Mouse (Mus musculus) hindbrain, embryonic 11.5 days (tissue): ENCODE measurements around the gene Smpd3. TPM values are rescaled to one million over a fixed set of nuclear protein-coding genes. Genes with fewer than 3 reads are reported as not detected.

ENCODE experiments used
- ATAC-seq: fragments of 200-750 bp; cut with Nextera tagmentation; 2 replicates; pipeline ENCODE4 v1.8.0; 2017; ENCODE audit warnings: mild to moderate bottlenecking, moderate TSS enrichment, moderate library complexity; ENCODE audit not compliant: low FRiP score
- DNase-seq: peaks from one replicate; pipeline ENCODE4 v3.0.0-alpha.2; 2015; ENCODE audit warnings: low spot score
- H3K27ac ChIP-seq: fragments of 300-500 bp; sonication (generic); 2 replicates; pipeline ENCODE4 v1.5.1; 2014; ENCODE audit warnings: mild to moderate bottlenecking, low read depth, low read length
- H3K27me3 ChIP-seq: fragments of 300-500 bp; sonication (generic); 2 replicates; pipeline ENCODE4 v1.6.1; 2014; ENCODE audit warnings: mild to moderate bottlenecking, low read length, moderate library complexity, mixed read lengths; ENCODE audit not compliant: control insufficient read depth, insufficient read depth
- H3K36me3 ChIP-seq: fragments of 300-500 bp; sonication (generic); 2 replicates; pipeline ENCODE4 v1.6.1; 2014; ENCODE audit warnings: mild to moderate bottlenecking, low read length, moderate library complexity, mixed read lengths; ENCODE audit not compliant: control insufficient read depth, insufficient read depth
- H3K4me1 ChIP-seq: fragments of 300-500 bp; sonication (generic); replicated peaks from 2 replicates; pipeline ENCODE4 v1.6.1; 2014; ENCODE audit warnings: low read length, mixed read lengths; ENCODE audit not compliant: control insufficient read depth, insufficient read depth
- H3K4me2 ChIP-seq: fragments of 300-500 bp; sonication (generic); replicated peaks from 2 replicates; pipeline ENCODE4 v1.6.1; 2014; ENCODE audit warnings: mild to moderate bottlenecking, low read depth, low read length
- H3K4me3 ChIP-seq: fragments of 300-500 bp; sonication (generic); 2 replicates; pipeline ENCODE4 v1.5.1; 2014; ENCODE audit warnings: low read depth, low read length
- H3K9ac ChIP-seq: fragments of 300-500 bp; sonication (generic); 2 replicates; pipeline ENCODE4 v1.6.1; 2014; ENCODE audit warnings: low read depth, low read length
- H3K9me3 ChIP-seq: fragments of 300-500 bp; sonication (generic); 2 replicates; pipeline ENCODE4 v1.6.1; 2016; ENCODE audit warnings: low read length; ENCODE audit not compliant: control insufficient read depth
- WGBS: fragments of 180-500 bp; shearing (Covaris S2); extraction: QIAGEN DNeasy Blood & Tissue Kit; methylation state at CpG from one replicate; pipeline ENCODE4 v1.1.7; 2014; 5-methylcytosine and 5-hydroxymethylcytosine counted together
- polyA plus RNA-seq: library from polyadenylated mRNA; unstranded; fragments of >200 nt; fragmentation: Nextera tagmentation; extraction: Ambion mirVana; gene quantifications from 2 replicates; pipeline ENCODE4 v1.2.1, GENCODE M21; 2014

The Smpd3 gene
- polyA plus RNA-seq, 1 experiment from 2014 or later: 10.4 TPM

- no peak overlapping the region for H3K4me2 ChIP-seq
- 0 out of 2 replicates have a peak, but pooled peaks cover 2% of the 10 kb centered on the region for H3K4me1 ChIP-seq
- WGBS: 96% methylated on average over 3 of the region's 3 CpGs
- DNase-seq: no peak
- 0 out of 2 replicates have a peak, but pooled peaks cover 5% of the 10 kb centered on the region for H3K36me3 ChIP-seq
- H3K27me3 ChIP-seq: no peaks in the 10 kb centered on the region
- no peaks in the 10 kb centered on the region for H3K9me3 ChIP-seq
- no peak overlapping the region for H3K9ac ChIP-seq
- no peak overlapping the region for H3K27ac ChIP-seq
- no peak for ATAC-seq
- no peak overlapping the region for H3K4me3 ChIP-seq
These were observed 123.8 kb downstream of the Smpd3 start for GRCm38 (mm10) chr8:106213959-106214358.

GRCm38 (mm10) chr8:106211421-106211820, 126.4 kb downstream of the Smpd3 start:
- 6% methylated on average over 13 of the region's 13 CpGs for WGBS
- no peaks in the 10 kb centered on the region for H3K9me3 ChIP-seq
- no peaks in the 10 kb centered on the region for H3K27me3 ChIP-seq
- 0 out of 2 replicates have a peak, but pooled peaks cover 2% of the 10 kb centered on the region for H3K4me1 ChIP-seq
- peak overlapping the region; percentile 89 for H3K4me3 ChIP-seq
- H3K9ac ChIP-seq: peak overlapping the region; percentile 92
- peak overlapping the region; percentile 71 for H3K4me2 ChIP-seq
- no peak for ATAC-seq
- 0 out of 2 replicates have a peak, but pooled peaks cover 3% of the 10 kb centered on the region for H3K36me3 ChIP-seq
- no peak for DNase-seq
- peak overlapping the region; percentile 90 for H3K27ac ChIP-seq

- Histone ChIP-seq H3K36me3 (0 out of 2 replicates have a peak, but pooled peaks cover 3% of the 10 kb centered on the region), H3K4me3 (peak within 1 kb of the TSS; percentile 89), H3K9me3 (no peaks in the 10 kb centered on the region), H3K4me1 (0 out of 2 replicates have a peak, but pooled peaks cover 2% of the 10 kb centered on the region), H3K27me3 (no peaks in the 10 kb centered on the region), H3K9ac (peak within 1 kb of the TSS; percentile 92), H3K4me2 (peak within 1 kb of the TSS; percentile 71), H3K27ac (peak within 1 kb of the TSS; percentile 90)
- 0% methylated on average over 52 of the region's 52 CpGs for WGBS
- DNase-seq (peak; percentile 95), ATAC-seq (peak; percentile 98)
These were observed 126.9 kb downstream of the Smpd3 start, which contains the start of the genes Slc7a6os and Prmt7 for GRCm38 (mm10) chr8:106210821-106211345. Slc7a6os (minus strand) TSS chr8:106210935. Prmt7 (plus strand) TSS chr8:106210936.

- Histone ChIP-seq H3K9ac (peak overlapping the region; percentile 92), H3K4me2 (peak overlapping the region; percentile 71), H3K9me3 (no peaks in the 10 kb centered on the region), H3K4me1 (0 out of 2 replicates have a peak, but pooled peaks cover 2% of the 10 kb centered on the region), H3K27me3 (no peaks in the 10 kb centered on the region), H3K27ac (peak overlapping the region; percentile 90), H3K4me3 (peak overlapping the region; percentile 89), H3K36me3 (0 out of 2 replicates have a peak, but pooled peaks cover under 1% of the 10 kb centered on the region)
- 2% methylated on average over 35 of the region's 35 CpGs for WGBS
- ATAC-seq (peak; percentile 69), DNase-seq (no peak)
These were observed 127.6 kb downstream of the Smpd3 start for GRCm38 (mm10) chr8:106210035-106210731.

Other genes with a start within 250 kb of the Smpd3 start
- 1.5 and 2.1 TPM in 2 replicates for gene Esrp2, start 201.0 kb downstream of the Smpd3 start, polyA plus RNA-seq
- 4.4 and 5.2 TPM in 2 replicates for gene Pla2g15, start 187.6 kb downstream of the Smpd3 start, polyA plus RNA-seq
- gene Slc7a6, start 169.1 kb downstream of the Smpd3 start, polyA plus RNA-seq: 84.4 and 88.9 TPM in 2 replicates
- gene Slc7a6os, start 127.1 kb downstream of the Smpd3 start, polyA plus RNA-seq: 46.1 and 46.2 TPM in 2 replicates
- gene Prmt7, start 127.1 kb downstream of the Smpd3 start, polyA plus RNA-seq: 55.1 and 57.6 TPM in 2 replicates
- gene Zfp90, start 77.3 kb upstream of the Smpd3 start, polyA plus RNA-seq: 31.4 and 34.1 TPM in 2 replicates
- gene 6030452D12Rik, start 162.5 kb upstream of the Smpd3 start, polyA plus RNA-seq: not detected in 2 replicates
- gene Cdh3, start 172.9 kb upstream of the Smpd3 start, polyA plus RNA-seq: 3.8 and 4.5 TPM in 2 replicates
- 3.7 and 4.8 TPM in 2 replicates for gene Gm10073, start 235.5 kb upstream of the Smpd3 start, polyA plus RNA-seq